Mouse (Mus musculus): ENCODE results near the gene Ehd1. TPM values are rescaled to one million over a fixed set of nuclear protein-coding genes. Genes with fewer than 3 reads are reported as not detected.

Ehd1 gene
- total and polyA plus RNA-seq, 3 experiments: 65.9 to 105 TPM; not detected in 1

- no peaks in the 10 kb centered on the region for H3K9me3 ChIP-seq (replicated peaks; ENCODE audit: insufficient read depth, low read length)
- no peak overlapping the region for H3K4me3 ChIP-seq (ENCODE audit: control insufficient read depth in 1 of 2, insufficient read depth in 1 of 2, low read depth in 2 of 2, low read length in 2 of 2)
- no peak overlapping the region for H3K9ac ChIP-seq (ENCODE audit: control insufficient read depth, low read depth, low read length, poor library complexity, severe bottlenecking)
- H3K36me3 ChIP-seq (ENCODE audit: control insufficient read depth in 1 of 2, insufficient read depth in 2 of 2, low read length in 2 of 2): no peaks in the 10 kb centered on the region; a peak in 1 of 4 replicates
- TF ChIP-seq RAD21 (IDR thresholded peaks at IDR 0.05; ENCODE audit: low read depth, low read length) (peak; percentile 6), MAFK (IDR thresholded peaks at IDR 0.05; ENCODE audit: borderline replicate concordance, low read depth, low read length) (no peak), USF1 (IDR thresholded peaks at IDR 0.05; ENCODE audit: low read depth, low read length) (no peak), ZC3H11A (IDR thresholded peaks at IDR 0.05; ENCODE audit: low read depth, low read length) (peak; percentile 13; the same call in 1 of the 2 replicates), CTCF (IDR thresholded peaks at IDR 0.05 in 2 of 3, conservative IDR thresholded peaks at IDR 0.05 in 1 of 3; ENCODE audit: control insufficient read depth in 1 of 3, insufficient read depth in 1 of 3, low read depth in 2 of 3, low read length in 3 of 3, poor library complexity in 1 of 3, severe bottlenecking in 1 of 3) (peak in 1 of 3 experiments; percentile 35; a peak in 3 of 6 replicates), SMC3 (IDR thresholded peaks at IDR 0.05; ENCODE audit: low read depth, low read length) (peak; percentile 38; the same call in 1 of the 2 replicates), ZNF384 (IDR thresholded peaks at IDR 0.05; ENCODE audit: low read depth, low read length) (peak; percentile 75), TBP (IDR thresholded peaks at IDR 0.05; ENCODE audit: low read depth, low read length) (no peak)
- H3K27me3 ChIP-seq (ENCODE audit: control insufficient read depth in 1 of 2, insufficient read depth in 2 of 2, low read length in 2 of 2): no peaks in the 10 kb centered on the region
- peak; percentile 24 for DNase-seq (ENCODE audit: low read depth, low spot score)
- H3K79me2 ChIP-seq (ENCODE audit: control insufficient read depth, insufficient read depth, low read length, poor library complexity): no peaks in the 10 kb centered on the region
- H3K4me1 ChIP-seq (ENCODE audit: control insufficient read depth in 1 of 2, insufficient read depth in 2 of 2, low read length in 2 of 2): no peaks in the 10 kb centered on the region; a peak in 1 of 4 replicates
- H3K27ac ChIP-seq (ENCODE audit: control insufficient read depth, low read depth, low read length): no peak overlapping the region
Observed at GRCm38 (mm10) chr19:6265727-6266182, 10.8 kb upstream of the Ehd1 start.

GRCm38 (mm10) chr19:6267306-6268169 lies 9.0 kb upstream of the Ehd1 start:
- Histone ChIP-seq H3K9ac (ENCODE audit: control insufficient read depth, low read depth, low read length, poor library complexity, severe bottlenecking) (peak overlapping the region; percentile 57), H3K36me3 (ENCODE audit: control insufficient read depth in 1 of 2, insufficient read depth in 2 of 2, low read length in 2 of 2) (no peaks in the 10 kb centered on the region; a peak in 1 of 4 replicates), H3K4me1 (ENCODE audit: control insufficient read depth in 1 of 2, insufficient read depth in 2 of 2, low read length in 2 of 2) (no peaks in the 10 kb centered on the region; a peak in 1 of 4 replicates), H3K27ac (ENCODE audit: control insufficient read depth, low read depth, low read length) (no peak overlapping the region), H3K4me3 (ENCODE audit: control insufficient read depth in 1 of 2, insufficient read depth in 1 of 2, low read depth in 2 of 2, low read length in 2 of 2) (no peak overlapping the region), H3K9me3 (replicated peaks; ENCODE audit: insufficient read depth, low read length) (no peaks in the 10 kb centered on the region), H3K79me2 (ENCODE audit: control insufficient read depth, insufficient read depth, low read length, poor library complexity) (no peaks in the 10 kb centered on the region), H3K27me3 (ENCODE audit: control insufficient read depth in 1 of 2, insufficient read depth in 2 of 2, low read length in 2 of 2) (no peaks in the 10 kb centered on the region)
- DNase-seq (ENCODE audit: low read depth, low spot score): no peak
- no peak for TF ChIP-seq POLR2AphosphoS2 (IDR thresholded peaks at IDR 0.05; ENCODE audit: low read length)
- TF ChIP-seq MYC (IDR thresholded peaks at IDR 0.05; ENCODE audit: low read depth, low read length): peak; percentile 69; the same call in 1 of the 2 replicates
- TF ChIP-seq MAX (IDR thresholded peaks at IDR 0.05; ENCODE audit: low read length): peak; percentile 61; the same call in 1 of the 2 replicates

- H3K27me3 ChIP-seq (ENCODE audit: control insufficient read depth in 1 of 2, insufficient read depth in 2 of 2, low read length in 2 of 2): no peaks in the 10 kb centered on the region
- H3K4me3 ChIP-seq (ENCODE audit: control insufficient read depth in 1 of 2, insufficient read depth in 1 of 2, low read depth in 2 of 2, low read length in 2 of 2): no peak overlapping the region
- H3K4me1 ChIP-seq (ENCODE audit: control insufficient read depth in 1 of 2, insufficient read depth in 2 of 2, low read length in 2 of 2): no peaks in the 10 kb centered on the region; a peak in 1 of 4 replicates
- peak; percentile 89 to 93 (median 92) for TF ChIP-seq CTCF (IDR thresholded peaks at IDR 0.05 in 2 of 3, conservative IDR thresholded peaks at IDR 0.05 in 1 of 3; ENCODE audit: control insufficient read depth in 1 of 3, insufficient read depth in 1 of 3, low read depth in 2 of 3, low read length in 3 of 3, poor library complexity in 1 of 3, severe bottlenecking in 1 of 3)
- peak; percentile 17; the same call in 1 of the 2 replicates for TF ChIP-seq MXI1 (IDR thresholded peaks at IDR 0.05; ENCODE audit: low read depth, low read length)
- peak; percentile 74 for TF ChIP-seq RAD21 (IDR thresholded peaks at IDR 0.05; ENCODE audit: low read depth, low read length)
- TF ChIP-seq NRF1 (IDR thresholded peaks at IDR 0.05; ENCODE audit: insufficient read depth, low read depth, low read length, poor library complexity, severe bottlenecking): no peak
- TF ChIP-seq CHD1 (IDR thresholded peaks at IDR 0.05; ENCODE audit: low read depth, low read length): no peak
- no peak for TF ChIP-seq MAFK (IDR thresholded peaks at IDR 0.05; ENCODE audit: borderline replicate concordance, low read depth, low read length)
- TF ChIP-seq ETS1 (IDR thresholded peaks at IDR 0.05; ENCODE audit: low read depth, low read length): no peak
- TF ChIP-seq SIN3A (IDR thresholded peaks at IDR 0.05; ENCODE audit: low read length): peak; percentile 32; the same call in 1 of the 2 replicates
- TF ChIP-seq ZC3H11A (IDR thresholded peaks at IDR 0.05; ENCODE audit: low read depth, low read length): peak; percentile 80
- no peak for TF ChIP-seq E2F4 (IDR thresholded peaks at IDR 0.05; ENCODE audit: borderline replicate concordance, low read depth, low read length)
- TF ChIP-seq HCFC1 (IDR thresholded peaks at IDR 0.05; ENCODE audit: low read depth, low read length): no peak
- TF ChIP-seq TBP (IDR thresholded peaks at IDR 0.05; ENCODE audit: low read depth, low read length): no peak
- no peak for TF ChIP-seq CHD2 (IDR thresholded peaks at IDR 0.05; ENCODE audit: low read length)
- TF ChIP-seq SMC3 (IDR thresholded peaks at IDR 0.05; ENCODE audit: low read depth, low read length): peak; percentile 98
- H3K9ac ChIP-seq (ENCODE audit: control insufficient read depth, low read depth, low read length, poor library complexity, severe bottlenecking): peak overlapping the region; percentile 57
- H3K27ac ChIP-seq (ENCODE audit: control insufficient read depth, low read depth, low read length): no peak overlapping the region
- H3K79me2 ChIP-seq (ENCODE audit: control insufficient read depth, insufficient read depth, low read length, poor library complexity): no peaks in the 10 kb centered on the region
- no peaks in the 10 kb centered on the region; a peak in 1 of 4 replicates for H3K36me3 ChIP-seq (ENCODE audit: control insufficient read depth in 1 of 2, insufficient read depth in 2 of 2, low read length in 2 of 2)
- DNase-seq (ENCODE audit: low read depth, low spot score): peak; percentile 93
- no peaks in the 10 kb centered on the region for H3K9me3 ChIP-seq (replicated peaks; ENCODE audit: insufficient read depth, low read length)
Observed at GRCm38 (mm10) chr19:6268170-6268528, 8.4 kb upstream of the Ehd1 start.
